Mouse (Mus musculus): ENCODE measurements around the gene Sdsl. TPM values are rescaled to one million over a fixed set of nuclear protein-coding genes. Genes with fewer than 3 reads are reported as not detected.
A peak's percentile ranks its signal among the peaks of the same experiment; 100 is the strongest.

Sdsl gene
- polyA plus RNA-seq, 1 experiment, result 10.0 TPM

DNA sequence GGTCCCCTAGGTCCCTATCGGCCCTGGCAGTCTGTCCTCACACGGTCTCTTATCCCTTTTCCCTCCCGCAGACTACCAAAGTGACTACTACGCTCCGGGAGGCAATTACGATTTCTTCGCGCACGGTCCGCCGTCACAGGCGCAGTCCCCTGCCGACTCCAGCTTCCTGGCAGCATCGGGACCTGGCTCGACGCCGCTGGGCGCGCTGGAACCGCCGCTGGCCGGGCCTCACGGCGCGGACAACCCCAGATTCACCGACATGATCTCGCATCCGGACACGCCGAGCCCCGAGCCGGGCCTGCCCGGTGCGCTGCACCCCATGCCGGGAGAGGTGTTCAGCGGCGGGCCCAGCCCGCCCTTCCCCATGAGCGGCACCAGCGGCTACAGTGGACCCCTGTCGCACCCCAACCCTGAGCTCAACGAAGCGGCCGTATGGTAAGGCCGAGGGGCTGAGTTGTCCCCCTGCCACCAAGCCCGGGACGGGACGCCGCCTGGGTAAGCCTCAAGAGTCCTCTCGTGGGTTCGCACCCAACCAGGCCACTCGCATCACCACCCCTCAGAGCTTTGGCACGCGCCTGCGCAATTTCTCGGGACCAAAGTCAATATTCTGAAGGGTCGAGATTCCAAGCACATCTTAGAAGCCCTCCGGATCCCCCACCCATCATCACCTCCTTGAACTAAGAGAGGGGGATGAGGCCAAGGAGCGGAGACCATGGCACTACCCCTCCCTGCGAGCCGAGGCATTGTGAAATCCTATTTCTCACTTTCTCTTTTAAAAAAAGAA is 32.5 kb downstream of the Sdsl start:
- Histone ChIP-seq H3K4me3 (ENCODE audit: insufficient read depth, low read depth, low read length) (peak overlapping the region; percentile 20), H3K27ac (ENCODE audit: insufficient read depth, low read depth, low read length) (no peak overlapping the region), H3K4me1 (ENCODE audit: control insufficient read depth, insufficient read depth, low read length) (no peaks in the 10 kb centered on the region; the same call in 1 of the 2 replicates), H3K27me3 (replicated peaks; ENCODE audit: control insufficient read depth, insufficient read depth, low read length) (peaks cover 1% of the 10 kb centered on the region; the same call in 1 of the 2 replicates), H3K36me3 (ENCODE audit: control insufficient read depth, insufficient read depth, low read length) (no peaks in the 10 kb centered on the region)
- no peak for DNase-seq
- 2% methylated on average over 61 of the region's 61 CpGs for WGBS
- TF ChIP-seq CTCF (conservative IDR thresholded peaks at IDR 0.05; ENCODE audit: insufficient read depth, insufficient read length, low read depth, low read length) (no peak), POLR2A (IDR thresholded peaks at IDR 0.05; ENCODE audit: low read depth, low read length) (no peak)

DNA sequence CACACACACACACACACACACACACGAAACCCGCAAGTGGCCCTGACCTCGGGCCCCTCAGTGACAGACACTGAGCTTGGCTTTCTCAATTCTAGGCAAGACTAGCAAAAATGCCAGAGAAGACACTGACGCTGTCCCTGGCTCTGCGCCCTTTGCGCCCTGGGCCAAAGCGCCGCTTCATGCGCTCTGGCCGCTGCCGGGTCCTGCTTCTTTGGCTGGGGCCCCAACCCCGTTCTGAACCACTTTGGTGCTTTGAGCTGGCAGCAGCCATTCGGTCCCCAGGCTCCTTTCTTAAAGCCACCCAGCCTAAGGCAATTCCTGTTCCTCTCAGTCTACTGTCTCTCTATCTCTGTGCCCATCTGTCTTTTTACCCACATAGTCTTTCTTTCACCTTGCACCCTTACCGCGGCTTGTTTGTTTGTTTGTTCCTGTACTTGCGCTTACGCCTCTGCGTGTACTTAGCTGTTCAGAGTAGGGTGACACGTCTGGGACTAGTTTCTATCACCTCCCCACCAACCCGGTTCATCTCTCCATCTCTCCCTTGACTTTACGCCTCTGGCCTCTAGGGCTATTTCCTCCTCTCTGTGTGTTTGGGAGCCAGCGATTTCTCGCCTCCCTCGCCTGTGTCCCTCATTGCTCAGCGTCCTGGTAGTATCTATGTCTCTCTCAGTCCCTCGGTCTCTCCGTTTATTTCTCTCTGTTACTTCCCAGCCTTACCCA is 33.5 kb downstream of the Sdsl start:
- no peak overlapping the region for H3K27ac ChIP-seq (ENCODE audit: insufficient read depth, low read depth, low read length)
- H3K27me3 ChIP-seq (replicated peaks; ENCODE audit: control insufficient read depth, insufficient read depth, low read length), result peaks cover 1% of the 10 kb centered on the region; the same call in 1 of the 2 replicates
- H3K36me3 ChIP-seq (ENCODE audit: control insufficient read depth, insufficient read depth, low read length), result no peaks in the 10 kb centered on the region
- WGBS, result 4% methylated on average over 27 of the region's 27 CpGs
- no peak overlapping the region for H3K4me3 ChIP-seq (ENCODE audit: insufficient read depth, low read depth, low read length)
- H3K4me1 ChIP-seq (ENCODE audit: control insufficient read depth, insufficient read depth, low read length), result no peaks in the 10 kb centered on the region; the same call in 1 of the 2 replicates
- TF ChIP-seq POLR2A (IDR thresholded peaks at IDR 0.05; ENCODE audit: low read depth, low read length), result no peak
- TF ChIP-seq CTCF (conservative IDR thresholded peaks at IDR 0.05; ENCODE audit: insufficient read depth, insufficient read length, low read depth, low read length), result no peak
- DNase-seq, result no peak

DNA sequence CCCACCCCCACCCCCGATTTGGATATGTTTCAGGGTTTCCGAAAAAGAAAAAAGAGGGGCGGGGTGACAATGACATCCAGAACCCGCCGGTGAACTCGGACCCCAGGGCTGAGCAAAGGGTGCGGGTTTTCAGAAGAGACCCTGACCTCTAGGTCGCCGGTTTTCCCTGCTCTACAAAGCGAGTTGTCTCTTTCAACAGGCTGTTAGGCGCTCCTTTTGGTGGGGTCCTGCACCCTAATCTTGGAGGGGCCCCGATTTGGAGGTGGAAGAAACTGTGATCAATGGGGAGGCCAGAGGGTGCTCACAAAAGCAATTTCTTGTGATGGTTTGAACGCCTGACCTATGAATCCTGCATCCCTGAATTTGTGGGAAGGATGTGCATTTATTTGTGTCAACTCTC is 34.1 kb downstream of the Sdsl start:
- peaks cover 1% of the 10 kb centered on the region; the same call in 1 of the 2 replicates for H3K27me3 ChIP-seq (replicated peaks; ENCODE audit: control insufficient read depth, insufficient read depth, low read length)
- no peak overlapping the region for H3K27ac ChIP-seq (ENCODE audit: insufficient read depth, low read depth, low read length)
- no peak for TF ChIP-seq POLR2A (IDR thresholded peaks at IDR 0.05; ENCODE audit: low read depth, low read length)
- TF ChIP-seq CTCF (conservative IDR thresholded peaks at IDR 0.05; ENCODE audit: insufficient read depth, insufficient read length, low read depth, low read length), result no peak
- no peaks in the 10 kb centered on the region for H3K36me3 ChIP-seq (ENCODE audit: control insufficient read depth, insufficient read depth, low read length)
- no peaks in the 10 kb centered on the region; the same call in 1 of the 2 replicates for H3K4me1 ChIP-seq (ENCODE audit: control insufficient read depth, insufficient read depth, low read length)
- 3% methylated on average over 13 of the region's 13 CpGs for WGBS
- no peak overlapping the region for H3K4me3 ChIP-seq (ENCODE audit: insufficient read depth, low read depth, low read length)
- no peak for DNase-seq

DNA sequence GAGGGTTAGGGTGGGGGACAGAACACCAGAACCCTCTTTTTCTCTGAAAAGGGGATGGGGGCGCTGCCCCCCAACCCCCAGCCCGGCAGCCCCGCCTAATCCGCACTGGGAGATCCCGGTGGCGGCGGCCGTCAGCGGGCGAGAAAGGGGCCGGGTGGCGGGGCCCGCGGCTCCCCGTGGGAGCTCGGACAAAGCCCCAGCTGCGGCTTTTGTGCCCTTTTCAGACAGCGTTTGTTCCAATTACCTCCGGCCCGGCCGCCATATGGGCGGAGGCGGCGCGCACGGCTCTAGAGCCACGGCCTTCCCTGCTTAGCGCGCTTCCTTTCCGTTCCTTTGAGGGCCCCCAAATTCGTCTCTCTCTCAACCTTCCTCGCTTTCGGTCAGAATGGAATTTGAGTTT is 34.6 kb downstream of the Sdsl start:
- H3K27me3 ChIP-seq (replicated peaks; ENCODE audit: control insufficient read depth, insufficient read depth, low read length), result peaks cover 1% of the 10 kb centered on the region; the same call in 1 of the 2 replicates
- no peaks in the 10 kb centered on the region; the same call in 1 of the 2 replicates for H3K4me1 ChIP-seq (ENCODE audit: control insufficient read depth, insufficient read depth, low read length)
- TF ChIP-seq POLR2A (IDR thresholded peaks at IDR 0.05; ENCODE audit: low read depth, low read length), result no peak
- no peak overlapping the region for H3K4me3 ChIP-seq (ENCODE audit: insufficient read depth, low read depth, low read length)
- no peak for DNase-seq
- no peaks in the 10 kb centered on the region for H3K36me3 ChIP-seq (ENCODE audit: control insufficient read depth, insufficient read depth, low read length)
- no peak overlapping the region for H3K27ac ChIP-seq (ENCODE audit: insufficient read depth, low read depth, low read length)
- WGBS, result 3% methylated on average over 32 of the region's 33 CpGs

DNA sequence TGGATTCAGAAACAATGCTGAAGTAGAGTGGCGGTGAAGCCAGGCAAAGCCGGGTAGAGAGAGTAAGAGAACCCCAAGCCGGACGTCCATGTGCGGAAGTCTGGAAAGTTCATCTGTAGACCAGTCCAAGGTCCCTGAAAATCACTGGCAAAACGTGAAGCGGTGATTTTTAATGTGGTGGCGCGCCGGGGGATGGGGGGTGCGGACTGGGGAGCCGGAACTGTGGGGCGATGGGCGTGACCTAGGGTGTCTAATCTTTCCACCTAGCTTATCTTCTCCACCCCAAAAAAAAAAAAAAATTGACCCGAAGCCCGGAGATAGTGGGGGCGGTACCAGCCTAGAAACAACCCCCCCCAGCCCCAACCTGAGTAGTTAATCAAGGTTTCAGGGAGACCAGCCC is 35.1 kb downstream of the Sdsl start:
- DNase-seq, result no peak
- Histone ChIP-seq H3K4me3 (ENCODE audit: insufficient read depth, low read depth, low read length) (no peak overlapping the region), H3K27ac (ENCODE audit: insufficient read depth, low read depth, low read length) (no peak overlapping the region), H3K36me3 (ENCODE audit: control insufficient read depth, insufficient read depth, low read length) (no peaks in the 10 kb centered on the region), H3K27me3 (replicated peaks; ENCODE audit: control insufficient read depth, insufficient read depth, low read length) (peaks cover 1% of the 10 kb centered on the region; the same call in 1 of the 2 replicates), H3K4me1 (ENCODE audit: control insufficient read depth, insufficient read depth, low read length) (no peaks in the 10 kb centered on the region; the same call in 1 of the 2 replicates)
- no peak for TF ChIP-seq POLR2A (IDR thresholded peaks at IDR 0.05; ENCODE audit: low read depth, low read length)
- TF ChIP-seq CTCF (conservative IDR thresholded peaks at IDR 0.05; ENCODE audit: insufficient read depth, insufficient read length, low read depth, low read length), result no peak
- WGBS, result 3% methylated on average over 17 of the region's 17 CpGs

DNA sequence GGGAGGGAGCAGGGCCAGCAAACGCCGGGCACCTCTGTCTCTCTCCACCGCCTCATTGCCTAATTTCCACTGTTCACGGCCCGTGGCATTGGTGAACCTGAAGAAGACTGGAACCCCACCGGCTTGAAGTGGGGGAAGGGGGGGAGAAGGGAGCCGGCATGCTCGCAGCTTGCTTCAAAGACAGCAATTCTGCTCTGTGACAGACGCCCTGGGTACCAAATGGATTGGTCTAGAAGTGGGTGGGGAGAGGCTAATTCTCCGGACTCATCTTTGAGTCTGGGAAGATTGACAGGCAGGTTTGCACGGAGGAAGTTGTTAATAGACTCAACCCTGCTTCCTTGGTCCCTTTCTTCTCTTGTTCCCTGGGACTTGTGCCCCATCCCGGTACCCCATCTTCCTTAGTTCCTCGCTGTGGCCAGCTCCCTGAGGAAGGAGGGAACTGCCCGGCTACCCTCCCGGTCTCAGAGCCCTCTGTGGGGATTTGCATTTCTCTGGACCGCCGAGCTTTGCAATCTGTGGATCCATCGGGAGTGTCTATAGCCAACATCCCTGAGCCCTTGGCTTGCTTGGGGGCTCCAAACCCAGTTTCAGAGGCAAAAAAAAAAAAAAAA is 35.6 kb downstream of the Sdsl start:
- H3K4me3 ChIP-seq (ENCODE audit: insufficient read depth, low read depth, low read length), result no peak overlapping the region
- no peak for TF ChIP-seq POLR2A (IDR thresholded peaks at IDR 0.05; ENCODE audit: low read depth, low read length)
- no peaks in the 10 kb centered on the region for H3K36me3 ChIP-seq (ENCODE audit: control insufficient read depth, insufficient read depth, low read length)
- H3K4me1 ChIP-seq (ENCODE audit: control insufficient read depth, insufficient read depth, low read length), result no peaks in the 10 kb centered on the region; the same call in 1 of the 2 replicates
- under 1% methylated on average over 18 of the region's 18 CpGs for WGBS
- DNase-seq, result no peak
- no peak overlapping the region for H3K27ac ChIP-seq (ENCODE audit: insufficient read depth, low read depth, low read length)
- peaks cover 2% of the 10 kb centered on the region; the same call in 1 of the 2 replicates for H3K27me3 ChIP-seq (replicated peaks; ENCODE audit: control insufficient read depth, insufficient read depth, low read length)

Measured in kidney, adult 2 months (tissue).